Mouse (Mus musculus) limb, embryonic 11.5 days (tissue): ENCODE results near the gene Olfr263. TPM values are rescaled to one million over a fixed set of nuclear protein-coding genes. Genes with fewer than 3 reads are reported as not detected.

Experiments
- ATAC-seq: fragments of 200-750 bp; cut with Nextera tagmentation; 2 replicates; pipeline ENCODE4 v1.8.0; 2017; ENCODE audit warnings: low read depth; ENCODE audit not compliant: insufficient number of reproducible peaks, low FRiP score, low TSS enrichment
- DNase-seq: peaks from one replicate; pipeline ENCODE4 v3.0.0-alpha.2; 2015; ENCODE audit warnings: low spot score
- H3K27ac ChIP-seq: fragments of 300-500 bp; sonication (generic); replicated peaks from 2 replicates; pipeline ENCODE4 v1.5.1; 2014; ENCODE audit warnings: low read depth, mild to moderate bottlenecking, low read length
- H3K27me3 ChIP-seq: fragments of 300-500 bp; sonication (generic); 2 replicates; pipeline ENCODE4 v1.6.1; 2014; ENCODE audit warnings: mild to moderate bottlenecking, low read length, mixed read lengths; ENCODE audit not compliant: control insufficient read depth, insufficient read depth
- H3K36me3 ChIP-seq: fragments of 300-500 bp; sonication (generic); 2 replicates; pipeline ENCODE4 v1.6.1; 2014; ENCODE audit warnings: mild to moderate bottlenecking, low read length, moderate library complexity, mixed read lengths; ENCODE audit not compliant: control insufficient read depth, insufficient read depth
- H3K4me1 ChIP-seq: fragments of 300-500 bp; sonication (generic); 2 replicates; pipeline ENCODE4 v1.6.1; 2014; ENCODE audit warnings: low read length, mixed read lengths; ENCODE audit not compliant: control insufficient read depth, insufficient read depth
- H3K4me2 ChIP-seq: fragments of 300-500 bp; sonication (generic); 2 replicates; pipeline ENCODE4 v1.6.1; 2014; ENCODE audit warnings: low read depth, mild to moderate bottlenecking, moderate library complexity; ENCODE audit not compliant: severe bottlenecking
- H3K4me3 ChIP-seq: fragments of 300-500 bp; sonication (generic); 2 replicates; pipeline ENCODE4 v1.5.1; 2014; ENCODE audit warnings: low read depth, low read length
- H3K9ac ChIP-seq: fragments of 300-500 bp; sonication (generic); 2 replicates; pipeline ENCODE4 v1.6.1; 2014; ENCODE audit warnings: mild to moderate bottlenecking, low read length
- H3K9me3 ChIP-seq: fragments of 300-500 bp; sonication (generic); 2 replicates; pipeline ENCODE4 v1.6.1; 2016; ENCODE audit warnings: low read length; ENCODE audit not compliant: control insufficient read depth
- WGBS: fragments of 180-500 bp; shearing (Covaris S2); extraction: QIAGEN DNeasy Blood & Tissue Kit; methylation state at CpG from one replicate; pipeline ENCODE4 v1.1.7; 2014; 5-methylcytosine and 5-hydroxymethylcytosine counted together
- polyA plus RNA-seq: library from polyadenylated mRNA; unstranded; fragments of >200 nt; fragmentation: Nextera tagmentation; extraction: Ambion mirVana; gene quantifications from 2 replicates; pipeline ENCODE4 v1.2.1, GENCODE M21; 2014

Olfr263 gene
- polyA plus RNA-seq, 1 experiment from 2014 or later = not detected

GRCm38 (mm10) chr13:21166936-21167909, 37.8 kb downstream of the Olfr263 start:
- Histone ChIP-seq H3K4me3 (peak overlapping the region; percentile 48), H3K27ac (no peak overlapping the region), H3K9ac (peak overlapping the region; percentile 40; the same call in 1 of the 2 replicates), H3K9me3 (no peaks in the 10 kb centered on the region), H3K27me3 (no peaks in the 10 kb centered on the region), H3K4me1 (peaks cover 4% of the 10 kb centered on the region; the same call in 1 of the 2 replicates), H3K4me2 (peak overlapping the region; percentile 73), H3K36me3 (no peaks in the 10 kb centered on the region)
- ATAC-seq (0 out of 2 replicates have a peak, but pooled peaks have one; percentile 24), DNase-seq (peak; percentile 89)
- WGBS = under 1% methylated on average over 27 of the region's 27 CpGs

GRCm38 (mm10) chr13:21167910-21168300, 38.5 kb downstream of the Olfr263 start:
- H3K9me3 ChIP-seq = no peaks in the 10 kb centered on the region
- peaks cover 4% of the 10 kb centered on the region; the same call in 1 of the 2 replicates for H3K4me1 ChIP-seq
- H3K27me3 ChIP-seq = no peaks in the 10 kb centered on the region
- WGBS = under 1% methylated on average over 8 of the region's 8 CpGs
- H3K4me3 ChIP-seq = peak overlapping the region; percentile 48
- ATAC-seq (no peak), DNase-seq (peak; percentile 66)
- no peaks in the 10 kb centered on the region for H3K36me3 ChIP-seq
- H3K4me2 ChIP-seq = peak overlapping the region; percentile 73
- H3K9ac ChIP-seq = no peak overlapping the region
- H3K27ac ChIP-seq = no peak overlapping the region

- Histone ChIP-seq H3K27ac (no peak overlapping the region), H3K4me1 (peaks cover 4% of the 10 kb centered on the region; the same call in 1 of the 2 replicates), H3K4me3 (peak overlapping the region; percentile 48), H3K4me2 (peak overlapping the region; percentile 73), H3K36me3 (no peaks in the 10 kb centered on the region), H3K9me3 (no peaks in the 10 kb centered on the region), H3K9ac (no peak overlapping the region; the same call in 1 of the 2 replicates), H3K27me3 (no peaks in the 10 kb centered on the region)
- ATAC-seq = no peak
- DNase-seq = peak; percentile 52
- under 1% methylated on average over 16 of the region's 16 CpGs for WGBS
Measured at GRCm38 (mm10) chr13:21168371-21169011, 39.1 kb downstream of the Olfr263 start.

- Histone ChIP-seq H3K4me1 (peaks cover 4% of the 10 kb centered on the region; the same call in 1 of the 2 replicates), H3K27ac (no peak overlapping the region), H3K4me2 (peak overlapping the region; percentile 73), H3K9ac (no peak overlapping the region), H3K9me3 (no peaks in the 10 kb centered on the region), H3K27me3 (no peaks in the 10 kb centered on the region), H3K36me3 (no peaks in the 10 kb centered on the region), H3K4me3 (peak overlapping the region; percentile 48)
- no peak for ATAC-seq
- DNase-seq = no peak
- WGBS = 6% methylated on average over 14 of the region's 14 CpGs
Measured at GRCm38 (mm10) chr13:21169121-21169656, 39.8 kb downstream of the Olfr263 start.

GRCm38 (mm10) chr13:21169657-21170430, 40.4 kb downstream of the Olfr263 start:
- under 1% methylated on average over 39 of the region's 39 CpGs for WGBS
- peak; percentile 91 for DNase-seq
- ATAC-seq = peak; percentile 75; the same call in 1 of the 2 replicates
- no peaks in the 10 kb centered on the region for H3K9me3 ChIP-seq
- H3K4me2 ChIP-seq = peak overlapping the region; percentile 73; the same call in 1 of the 2 replicates
- no peak overlapping the region for H3K9ac ChIP-seq
- no peaks in the 10 kb centered on the region for H3K36me3 ChIP-seq
- H3K27me3 ChIP-seq = no peaks in the 10 kb centered on the region
- H3K27ac ChIP-seq = no peak overlapping the region
- H3K4me1 ChIP-seq = peaks cover 4% of the 10 kb centered on the region; the same call in 1 of the 2 replicates
- H3K4me3 ChIP-seq = peak overlapping the region; percentile 40

GRCm38 (mm10) chr13:21170431-21171155, 41.2 kb downstream of the Olfr263 start:
- DNase-seq (no peak), ATAC-seq (no peak)
- H3K27ac ChIP-seq = no peak overlapping the region
- no peaks in the 10 kb centered on the region for H3K27me3 ChIP-seq
- peak overlapping the region; percentile 53 for H3K4me2 ChIP-seq
- peak overlapping the region; percentile 41 for H3K4me3 ChIP-seq
- H3K4me1 ChIP-seq = peaks cover 4% of the 10 kb centered on the region; the same call in 1 of the 2 replicates
- H3K9ac ChIP-seq = peak overlapping the region; percentile 32; the same call in 1 of the 2 replicates
- H3K9me3 ChIP-seq = no peaks in the 10 kb centered on the region
- H3K36me3 ChIP-seq = no peaks in the 10 kb centered on the region
- WGBS = 33% methylated on average over 17 of the region's 17 CpGs

- peak overlapping the region; percentile 53 for H3K4me2 ChIP-seq
- ATAC-seq = no peak
- H3K27me3 ChIP-seq = no peaks in the 10 kb centered on the region
- H3K4me3 ChIP-seq = peak overlapping the region; percentile 41
- H3K9ac ChIP-seq = peak overlapping the region; percentile 32; the same call in 1 of the 2 replicates
- 7% methylated on average over 15 of the region's 15 CpGs for WGBS
- no peak overlapping the region for H3K27ac ChIP-seq
- no peaks in the 10 kb centered on the region for H3K9me3 ChIP-seq
- peaks cover 4% of the 10 kb centered on the region; the same call in 1 of the 2 replicates for H3K4me1 ChIP-seq
- DNase-seq = peak; percentile 52
- H3K36me3 ChIP-seq = no peaks in the 10 kb centered on the region
Measured at GRCm38 (mm10) chr13:21171156-21171530, 41.7 kb downstream of the Olfr263 start.
